Mouse (Mus musculus) lung, embryonic 16.5 days (tissue): ENCODE results near the gene Gm9913. TPM values are rescaled to one million over a fixed set of nuclear protein-coding genes. Genes with fewer than 3 reads are reported as not detected.

Experiments
- ATAC-seq: fragments of 200-750 bp; cut with Nextera tagmentation; 2 replicates; pipeline ENCODE4 v1.8.0; 2017; ENCODE audit warnings: low read depth, mild to moderate bottlenecking, moderate library complexity
- H3K27ac ChIP-seq: fragments of 300-500 bp; sonication (generic); 2 replicates; pipeline ENCODE4 v1.5.1; 2014; ENCODE audit warnings: mild to moderate bottlenecking, control low read depth, low read length
- H3K27me3 ChIP-seq: fragments of 300-500 bp; sonication (generic); 2 replicates; pipeline ENCODE4 v1.6.1; 2014; ENCODE audit warnings: low read depth, low read length, mixed read lengths; ENCODE audit not compliant: control insufficient read depth, insufficient read depth
- H3K36me3 ChIP-seq: fragments of 300-500 bp; sonication (generic); 2 replicates; pipeline ENCODE4 v1.6.1; 2014; ENCODE audit warnings: low read length; ENCODE audit not compliant: control insufficient read depth, insufficient read depth
- H3K4me1 ChIP-seq: fragments of 300-500 bp; sonication (generic); replicated peaks from 2 replicates; pipeline ENCODE4 v1.6.1; 2014; ENCODE audit warnings: low read length, mixed read lengths; ENCODE audit not compliant: control insufficient read depth, insufficient read depth
- H3K4me2 ChIP-seq: fragments of 300-500 bp; sonication (generic); 2 replicates; pipeline ENCODE4 v1.6.1; 2014; ENCODE audit warnings: low read depth, low read length, control low read depth
- H3K4me3 ChIP-seq: fragments of 300-500 bp; sonication (generic); 2 replicates; pipeline ENCODE4 v1.5.1; 2014; ENCODE audit warnings: mild to moderate bottlenecking, low read length, control low read depth
- H3K9ac ChIP-seq: fragments of 300-500 bp; sonication (generic); 2 replicates; pipeline ENCODE4 v1.6.1; 2014; ENCODE audit warnings: low read length, control low read depth
- H3K9me3 ChIP-seq: fragments of 300-500 bp; sonication (generic); 2 replicates; pipeline ENCODE4 v1.6.1; 2016; ENCODE audit warnings: low read length; ENCODE audit not compliant: control insufficient read depth
- WGBS: fragments of 180-500 bp; shearing (Covaris S2); extraction: QIAGEN DNeasy Blood & Tissue Kit; methylation state at CpG from one replicate; pipeline ENCODE4 v1.1.7; 2014; 5-methylcytosine and 5-hydroxymethylcytosine counted together
- polyA plus RNA-seq: library from polyadenylated mRNA; unstranded; fragments of >200 nt; fragmentation: Nextera tagmentation; extraction: Ambion mirVana; gene quantifications from 2 replicates; pipeline ENCODE4 v1.2.1, GENCODE M21; 2015

Gene Gm9913
- polyA plus RNA-seq, 1 experiment from 2014 or later, result 0.35 TPM

DNA sequence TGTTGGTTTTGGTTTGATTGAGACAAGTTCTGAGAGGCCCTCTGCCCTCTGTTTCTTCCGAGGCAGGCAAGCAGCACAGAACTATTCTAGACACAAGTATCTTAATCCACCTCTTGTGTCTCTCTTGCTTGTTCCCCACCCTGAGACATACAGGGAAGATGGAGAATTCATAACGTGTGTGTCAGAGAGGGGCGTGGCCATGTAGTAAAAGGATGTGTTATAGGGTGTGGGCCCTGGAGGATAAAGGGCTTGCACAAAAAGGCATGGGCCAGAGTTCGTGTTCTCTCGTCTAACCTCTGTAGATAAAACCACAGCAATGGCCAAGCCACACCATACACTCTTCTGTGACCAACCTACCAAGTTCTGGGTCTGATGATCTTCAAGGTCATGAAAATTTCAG lies 21.7 kb downstream of the Gm9913 start:
- H3K27ac ChIP-seq, result no peak overlapping the region
- no peak for ATAC-seq
- no peaks in the 10 kb centered on the region for H3K36me3 ChIP-seq
- no peak overlapping the region for H3K4me3 ChIP-seq
- WGBS, result 78% methylated on average over 5 of the region's 5 CpGs
- no peak overlapping the region for H3K4me2 ChIP-seq
- no peak overlapping the region for H3K9ac ChIP-seq
- no peaks in the 10 kb centered on the region for H3K4me1 ChIP-seq
- no peaks in the 10 kb centered on the region for H3K9me3 ChIP-seq
- H3K27me3 ChIP-seq, result no peaks in the 10 kb centered on the region

DNA sequence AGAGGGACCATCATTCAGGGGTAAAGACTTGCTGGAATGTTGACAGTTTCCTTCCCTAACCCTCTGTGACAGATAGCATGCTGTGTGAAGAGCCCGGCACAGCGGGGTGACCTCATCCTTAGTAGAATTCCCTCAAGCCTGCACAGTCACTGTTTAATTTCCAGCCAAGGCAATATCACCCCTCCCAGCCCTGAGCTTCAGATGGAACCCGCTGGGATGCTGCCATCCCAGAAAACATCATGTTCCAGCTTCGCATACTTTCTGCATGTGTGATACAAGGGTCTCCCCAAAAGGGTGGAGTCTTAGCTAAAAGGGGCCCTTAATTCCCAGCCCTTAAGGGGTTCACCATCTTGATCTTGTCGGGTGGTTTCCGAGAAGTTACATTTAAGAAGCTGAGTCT lies 25.8 kb downstream of the Gm9913 start:
- H3K4me3 ChIP-seq, result no peak overlapping the region
- no peak overlapping the region for H3K4me2 ChIP-seq
- peak; percentile 61; the same call in 1 of the 2 replicates for ATAC-seq
- H3K4me1 ChIP-seq, result no peaks in the 10 kb centered on the region
- no peak overlapping the region for H3K27ac ChIP-seq
- H3K36me3 ChIP-seq, result no peaks in the 10 kb centered on the region
- no peak overlapping the region for H3K9ac ChIP-seq
- WGBS, result 56% methylated on average over 6 of the region's 6 CpGs
- H3K27me3 ChIP-seq, result no peaks in the 10 kb centered on the region
- no peaks in the 10 kb centered on the region for H3K9me3 ChIP-seq

DNA sequence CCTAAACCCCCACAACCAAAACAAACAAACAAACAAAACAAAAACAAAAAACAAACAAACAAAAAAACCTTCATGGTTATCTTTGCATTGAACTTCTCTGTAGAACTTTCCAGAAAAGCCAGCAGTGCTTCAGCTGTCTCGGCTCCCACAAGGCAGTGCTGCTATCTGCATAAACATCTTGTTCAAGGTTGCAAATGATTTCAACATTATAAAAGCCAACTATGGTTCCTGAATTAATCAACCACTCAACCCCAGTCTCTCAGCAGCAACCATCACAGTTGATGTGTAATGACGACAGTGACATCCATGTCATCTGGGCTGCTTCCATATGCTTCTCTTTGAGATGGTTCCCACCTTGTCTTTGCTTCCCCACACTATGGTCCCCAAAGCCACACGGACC lies 34.8 kb downstream of the Gm9913 start:
- 81% methylated on average over 3 of the region's 3 CpGs for WGBS
- Histone ChIP-seq H3K9me3 (no peaks in the 10 kb centered on the region), H3K27ac (no peak overlapping the region), H3K4me1 (no peaks in the 10 kb centered on the region), H3K4me3 (no peak overlapping the region), H3K4me2 (no peak overlapping the region), H3K27me3 (no peaks in the 10 kb centered on the region), H3K9ac (no peak overlapping the region), H3K36me3 (no peaks in the 10 kb centered on the region)
- no peak for ATAC-seq

DNA sequence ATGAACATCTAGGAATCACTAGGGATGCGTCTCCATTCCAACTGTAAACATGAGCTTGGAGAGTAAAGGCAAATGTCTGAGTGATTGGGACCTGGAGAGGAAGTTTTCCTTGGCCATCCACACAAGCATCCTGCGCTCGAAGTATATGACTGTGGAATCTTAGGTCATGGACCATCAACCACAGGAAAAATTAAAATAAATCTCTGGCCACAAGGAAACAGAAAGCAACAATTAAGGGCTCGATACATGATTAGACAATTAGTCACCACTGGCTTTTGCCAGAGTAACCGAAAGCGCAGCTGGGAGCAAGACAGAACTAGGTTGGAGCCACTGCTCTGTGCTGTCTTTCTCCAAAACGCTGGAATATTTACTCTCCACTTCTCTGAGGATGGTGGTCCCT lies 35.7 kb downstream of the Gm9913 start:
- Histone ChIP-seq H3K4me1 (no peaks in the 10 kb centered on the region), H3K4me3 (no peak overlapping the region), H3K36me3 (no peaks in the 10 kb centered on the region), H3K4me2 (no peak overlapping the region), H3K9me3 (no peaks in the 10 kb centered on the region), H3K27me3 (no peaks in the 10 kb centered on the region), H3K9ac (no peak overlapping the region), H3K27ac (no peak overlapping the region)
- 75% methylated on average over 7 of the region's 7 CpGs for WGBS
- no peak for ATAC-seq

DNA sequence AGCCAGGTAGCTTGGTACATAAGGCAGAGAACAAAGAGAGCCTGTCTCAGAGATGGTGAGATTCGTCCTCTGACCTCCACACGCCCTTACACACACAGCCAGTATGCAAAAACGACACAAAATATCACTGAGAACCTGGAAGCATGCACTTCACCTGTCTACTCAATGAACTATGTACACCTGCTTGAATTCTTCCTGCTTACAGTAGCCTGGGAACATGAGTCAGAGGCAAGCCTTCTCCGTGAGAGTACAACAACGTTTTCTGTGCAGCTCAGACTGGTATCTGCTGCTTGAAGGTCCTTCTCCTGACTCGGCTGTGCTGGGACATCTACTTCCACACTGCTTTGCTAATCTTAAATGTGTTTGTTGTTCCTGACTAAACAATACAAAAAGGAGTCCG lies 36.6 kb downstream of the Gm9913 start:
- no peak overlapping the region for H3K9ac ChIP-seq
- no peak overlapping the region for H3K4me3 ChIP-seq
- no peak for ATAC-seq
- no peaks in the 10 kb centered on the region for H3K27me3 ChIP-seq
- no peak overlapping the region for H3K4me2 ChIP-seq
- no peaks in the 10 kb centered on the region for H3K36me3 ChIP-seq
- H3K27ac ChIP-seq, result no peak overlapping the region
- no peaks in the 10 kb centered on the region for H3K9me3 ChIP-seq
- no peaks in the 10 kb centered on the region for H3K4me1 ChIP-seq
- WGBS, result 59% methylated on average over 7 of the region's 7 CpGs

DNA sequence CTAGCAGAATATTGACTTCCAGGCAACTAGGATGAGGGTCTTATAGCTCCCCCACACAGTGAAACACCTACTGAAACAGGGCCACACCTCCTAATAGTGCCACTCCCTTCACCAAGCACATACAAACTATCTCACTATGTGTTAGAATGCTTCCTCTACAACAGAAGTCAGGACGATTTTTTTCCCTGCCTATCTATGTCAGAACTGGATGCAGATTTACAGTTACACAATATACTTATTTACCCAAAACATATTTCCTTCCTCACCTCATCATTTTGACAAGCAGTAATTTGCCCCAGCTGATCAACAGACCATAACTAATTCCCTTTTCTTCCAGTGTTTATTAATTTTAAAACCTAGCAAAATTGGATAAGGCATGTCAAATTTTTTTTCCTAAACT lies 38.8 kb downstream of the Gm9913 start:
- H3K9me3 ChIP-seq, result no peaks in the 10 kb centered on the region
- H3K36me3 ChIP-seq, result no peaks in the 10 kb centered on the region
- no peak overlapping the region for H3K27ac ChIP-seq
- H3K4me1 ChIP-seq, result no peaks in the 10 kb centered on the region
- H3K27me3 ChIP-seq, result no peaks in the 10 kb centered on the region
- H3K4me2 ChIP-seq, result no peak overlapping the region
- no peak overlapping the region for H3K9ac ChIP-seq
- no peak overlapping the region for H3K4me3 ChIP-seq
- ATAC-seq, result peak; percentile 41
- 29% methylated on average over 1 of the region's 1 CpGs for WGBS

DNA sequence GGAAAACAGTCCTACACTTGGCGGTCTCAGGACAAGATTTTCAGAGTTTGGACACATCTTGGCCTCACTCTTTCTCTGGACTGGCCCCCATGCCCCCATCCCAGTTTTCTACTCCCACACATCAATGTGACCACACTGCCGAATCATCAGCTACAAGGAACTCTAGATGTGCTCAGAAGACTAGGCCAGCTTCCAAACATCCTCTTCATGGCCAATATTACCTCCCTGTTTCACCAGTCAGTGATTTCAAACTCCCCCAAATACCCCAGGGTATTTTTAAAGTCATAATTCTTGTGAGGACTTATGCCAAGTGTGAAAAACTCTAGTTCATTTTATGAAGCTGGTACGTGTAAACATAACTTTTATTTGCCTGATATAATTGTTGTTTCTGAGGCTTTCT lies 40.1 kb downstream of the Gm9913 start:
- Histone ChIP-seq H3K4me1 (no peaks in the 10 kb centered on the region), H3K27me3 (no peaks in the 10 kb centered on the region), H3K9me3 (no peaks in the 10 kb centered on the region), H3K4me3 (no peak overlapping the region), H3K27ac (no peak overlapping the region), H3K36me3 (no peaks in the 10 kb centered on the region), H3K4me2 (no peak overlapping the region), H3K9ac (no peak overlapping the region)
- no peak for ATAC-seq
- 66% methylated on average over 3 of the region's 3 CpGs for WGBS

DNA sequence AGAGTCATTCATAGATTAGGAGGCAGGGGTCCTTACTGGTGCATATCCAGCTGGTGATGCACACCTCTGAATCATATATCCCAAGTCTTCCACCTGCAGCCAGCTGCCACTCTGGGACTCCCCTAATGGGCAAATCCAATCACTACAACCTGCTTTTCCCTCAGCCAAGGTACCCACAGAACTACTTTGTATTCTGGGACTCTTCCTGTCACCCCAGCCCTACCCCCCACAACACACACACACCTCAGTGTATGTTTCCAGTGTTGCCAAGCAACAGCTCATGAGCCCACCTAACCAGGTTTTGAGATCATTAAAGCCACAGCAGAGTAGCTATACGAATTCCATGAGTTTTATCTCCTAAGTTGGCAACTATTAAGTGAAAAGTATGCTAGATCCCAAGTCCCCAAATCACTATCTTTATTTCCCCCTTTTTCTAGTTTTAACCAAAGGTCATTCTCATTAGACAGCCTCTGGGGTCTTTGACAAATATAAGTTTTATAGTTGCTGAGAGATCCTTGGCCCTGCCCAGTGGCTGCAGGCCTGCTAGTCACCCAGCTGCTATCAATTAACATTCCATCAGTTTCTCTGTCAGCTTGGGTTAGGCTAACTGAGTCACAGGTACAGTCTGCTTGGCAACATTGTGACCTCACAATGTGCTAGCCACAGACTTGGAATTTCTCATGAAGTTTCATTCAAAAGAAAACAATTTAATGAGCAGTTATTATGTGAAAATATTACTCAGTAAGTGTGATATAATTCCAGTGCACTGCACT lies 44.1 kb downstream of the Gm9913 start:
- Histone ChIP-seq H3K36me3 (no peaks in the 10 kb centered on the region), H3K4me2 (no peak overlapping the region), H3K4me3 (no peak overlapping the region), H3K9me3 (no peaks in the 10 kb centered on the region), H3K27me3 (no peaks in the 10 kb centered on the region), H3K9ac (no peak overlapping the region), H3K4me1 (no peaks in the 10 kb centered on the region), H3K27ac (no peak overlapping the region)
- no peak for ATAC-seq
- 40% methylated on average over 1 of the region's 1 CpGs for WGBS

DNA sequence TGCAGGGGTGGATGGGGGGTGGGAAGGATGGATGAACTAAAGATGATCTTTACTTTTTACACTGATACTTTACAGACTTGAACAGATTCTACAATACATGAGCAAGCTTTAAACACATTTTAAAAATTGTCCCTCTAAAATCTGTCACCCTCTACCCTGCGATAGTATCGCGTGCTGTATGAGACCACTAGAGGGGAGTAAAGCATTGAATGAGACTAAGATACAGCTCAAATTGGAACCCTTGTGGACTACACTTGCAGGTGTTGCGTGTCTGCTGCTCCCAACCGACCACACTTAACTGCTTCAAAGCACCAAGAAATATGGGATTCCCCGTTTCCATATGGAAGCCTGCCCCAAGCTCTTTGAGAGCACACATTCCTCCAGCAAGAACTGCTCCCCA lies 50.9 kb downstream of the Gm9913 start:
- Histone ChIP-seq H3K4me3 (no peak overlapping the region), H3K9me3 (no peaks in the 10 kb centered on the region; the same call in 1 of the 2 replicates), H3K4me1 (no peaks in the 10 kb centered on the region), H3K27me3 (no peaks in the 10 kb centered on the region), H3K27ac (no peak overlapping the region), H3K4me2 (no peak overlapping the region), H3K36me3 (no peaks in the 10 kb centered on the region), H3K9ac (no peak overlapping the region)
- WGBS, result 76% methylated on average over 6 of the region's 6 CpGs
- no peak for ATAC-seq
